Mouse (Mus musculus) adrenal gland, adult 18-20 months (tissue): Measurements from ENCODE around the gene Tspyl2. TPM values are rescaled to one million over a fixed set of nuclear protein-coding genes. Genes with fewer than 3 reads are reported as not detected.
"Not testable (repeated sequence)": the region's sequence is repeated elsewhere in the genome, so short reads cannot be mapped to it uniquely, and the experiment has no call there.

Experiments
- DNase-seq, 2 experiments: peaks; one replicate each; pipeline ENCODE4 v3.0.0; 2021 to 2022; ENCODE audit warnings: low spot score in 2 of 2
- total RNA-seq, 2 experiments: library from RNA; stranded (reverse); gene quantifications; 1 replicate in 1 of 2; 2 replicates in 1 of 2; pipeline ENCODE4 v1.2.3; 2021

Tspyl2 gene
- total RNA-seq, 2 experiments from 2014 or later = 47.9 to 52.8 TPM

DNA sequence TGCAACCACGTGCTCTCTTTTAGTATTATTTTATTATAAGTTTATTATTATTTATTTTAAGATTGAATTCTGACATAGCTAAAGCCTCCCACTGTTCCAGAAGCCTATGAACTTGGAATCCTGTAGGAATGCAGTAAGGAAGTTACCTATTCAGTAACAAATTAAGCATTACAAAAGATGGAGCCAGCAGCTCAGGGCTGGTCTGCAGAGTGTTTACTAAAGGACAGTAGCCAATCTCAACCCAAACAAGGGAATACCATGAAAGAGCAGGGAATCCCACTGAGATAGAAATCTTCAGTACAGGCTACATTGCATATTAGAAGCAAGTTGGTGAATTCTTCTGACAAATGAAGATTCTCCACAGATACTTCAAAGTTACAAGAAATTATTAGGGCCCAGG, 55.2 kb downstream of the Tspyl2 start:
- DNase-seq = not testable (repeated sequence)

Other genes with a start within 250 kb of the Tspyl2 start
- 10 to 100 TPM; 28.8 to 37.8 TPM for gene Iqsec2, start 198.2 kb downstream of the Tspyl2 start, total RNA-seq
- 10 to 100 TPM; 59.1 to 94.0 TPM for gene Kdm5c, start 109.4 kb downstream of the Tspyl2 start, total RNA-seq
- 1 to 10 TPM; 8.9 to 9.1 TPM for gene Kantr, start 14.9 kb downstream of the Tspyl2 start, total RNA-seq
- 1 to 10 TPM; 1.1 to 1.5 TPM for gene Gpr173, start 26.3 kb upstream of the Tspyl2 start, total RNA-seq
- not detected for gene Cldn34a, start 220.9 kb upstream of the Tspyl2 start, total RNA-seq